Mouse (Mus musculus): ENCODE results near the gene Srrm3. TPM values are rescaled to one million over a fixed set of nuclear protein-coding genes. Genes with fewer than 3 reads are reported as not detected.

Gene Srrm3
- polyA plus RNA-seq, 1 experiment from 2014 or later = 0.91 TPM

- Histone ChIP-seq H3K27ac (ENCODE audit: low read depth, low read length) (no peak overlapping the region), H3K4me1 (replicated peaks; ENCODE audit: control insufficient read depth, insufficient read depth, low read length) (no peaks in the 10 kb centered on the region), H3K4me2 (replicated peaks; ENCODE audit: low read depth) (no peak overlapping the region), H3K27me3 (replicated peaks; ENCODE audit: control insufficient read depth, insufficient read depth, low read length) (peaks cover 53% of the 10 kb centered on the region), H3K9ac (ENCODE audit: low read depth, low read length) (no peak overlapping the region), H3K36me3 (ENCODE audit: control insufficient read depth, insufficient read depth) (no peaks in the 10 kb centered on the region), H3K4me3 (ENCODE audit: low read depth, low read length) (no peak overlapping the region), H3K9me3 (ENCODE audit: control insufficient read depth) (no peaks in the 10 kb centered on the region)
- 73% methylated on average over 14 of the region's 14 CpGs for WGBS
- no peak for ATAC-seq
- no peak for TF ChIP-seq CTCF (IDR thresholded peaks at IDR 0.05; ENCODE audit: low read depth)
These were observed 63.2 kb downstream of the Srrm3 start for GRCm38 (mm10) chr5:135869661-135870423.

- ATAC-seq = no peak
- TF ChIP-seq CTCF (IDR thresholded peaks at IDR 0.05; ENCODE audit: low read depth) = no peak
- no peaks in the 10 kb centered on the region for H3K36me3 ChIP-seq (ENCODE audit: control insufficient read depth, insufficient read depth)
- peaks cover 47% of the 10 kb centered on the region for H3K27me3 ChIP-seq (replicated peaks; ENCODE audit: control insufficient read depth, insufficient read depth, low read length)
- 70% methylated on average over 5 of the region's 5 CpGs for WGBS
- H3K27ac ChIP-seq (ENCODE audit: low read depth, low read length) = no peak overlapping the region
- H3K9me3 ChIP-seq (ENCODE audit: control insufficient read depth) = no peaks in the 10 kb centered on the region
- no peak overlapping the region for H3K4me2 ChIP-seq (replicated peaks; ENCODE audit: low read depth)
- H3K4me1 ChIP-seq (replicated peaks; ENCODE audit: control insufficient read depth, insufficient read depth, low read length) = no peaks in the 10 kb centered on the region
- no peak overlapping the region for H3K4me3 ChIP-seq (ENCODE audit: low read depth, low read length)
- H3K9ac ChIP-seq (ENCODE audit: low read depth, low read length) = no peak overlapping the region
These were observed 63.8 kb downstream of the Srrm3 start for GRCm38 (mm10) chr5:135870505-135870904.

- ATAC-seq = no peak; the same call in 1 of the 2 replicates
- TF ChIP-seq CTCF (IDR thresholded peaks at IDR 0.05; ENCODE audit: low read depth) = no peak
- 18% methylated on average over 16 of the region's 16 CpGs for WGBS
- no peak overlapping the region for H3K27ac ChIP-seq (ENCODE audit: low read depth, low read length)
- no peaks in the 10 kb centered on the region for H3K4me1 ChIP-seq (replicated peaks; ENCODE audit: control insufficient read depth, insufficient read depth, low read length)
- no peaks in the 10 kb centered on the region for H3K9me3 ChIP-seq (ENCODE audit: control insufficient read depth)
- peak overlapping the region; percentile 40 for H3K4me2 ChIP-seq (replicated peaks; ENCODE audit: low read depth)
- no peaks in the 10 kb centered on the region for H3K36me3 ChIP-seq (ENCODE audit: control insufficient read depth, insufficient read depth)
- H3K27me3 ChIP-seq (replicated peaks; ENCODE audit: control insufficient read depth, insufficient read depth, low read length) = peaks cover 29% of the 10 kb centered on the region
- H3K4me3 ChIP-seq (ENCODE audit: low read depth, low read length) = 0 out of 2 replicates have a peak overlapping the region, but pooled peaks have one; percentile 2
- no peak overlapping the region for H3K9ac ChIP-seq (ENCODE audit: low read depth, low read length)
These were observed 66.3 kb downstream of the Srrm3 start for GRCm38 (mm10) chr5:135872996-135873395.

GRCm38 (mm10) chr5:135873753-135874152 is 67.1 kb downstream of the Srrm3 start:
- H3K4me1 ChIP-seq (replicated peaks; ENCODE audit: control insufficient read depth, insufficient read depth, low read length) = no peaks in the 10 kb centered on the region
- no peaks in the 10 kb centered on the region for H3K9me3 ChIP-seq (ENCODE audit: control insufficient read depth)
- no peak overlapping the region for H3K4me2 ChIP-seq (replicated peaks; ENCODE audit: low read depth)
- H3K36me3 ChIP-seq (ENCODE audit: control insufficient read depth, insufficient read depth) = no peaks in the 10 kb centered on the region
- no peak overlapping the region for H3K4me3 ChIP-seq (ENCODE audit: low read depth, low read length)
- 52% methylated on average over 9 of the region's 9 CpGs for WGBS
- no peak overlapping the region for H3K9ac ChIP-seq (ENCODE audit: low read depth, low read length)
- no peak for TF ChIP-seq CTCF (IDR thresholded peaks at IDR 0.05; ENCODE audit: low read depth)
- peaks cover 21% of the 10 kb centered on the region for H3K27me3 ChIP-seq (replicated peaks; ENCODE audit: control insufficient read depth, insufficient read depth, low read length)
- ATAC-seq = peak; percentile 28; the same call in 1 of the 2 replicates
- H3K27ac ChIP-seq (ENCODE audit: low read depth, low read length) = no peak overlapping the region

GRCm38 (mm10) chr5:135877180-135877579 is 70.5 kb downstream of the Srrm3 start:
- no peak overlapping the region for H3K27ac ChIP-seq (ENCODE audit: low read depth, low read length)
- peak overlapping the region; percentile 63 for H3K4me2 ChIP-seq (replicated peaks; ENCODE audit: low read depth)
- 13% methylated on average over 8 of the region's 8 CpGs for WGBS
- H3K4me3 ChIP-seq (ENCODE audit: low read depth, low read length) = no peak overlapping the region
- peaks cover 5% of the 10 kb centered on the region; the same call in 1 of the 2 replicates for H3K4me1 ChIP-seq (replicated peaks; ENCODE audit: control insufficient read depth, insufficient read depth, low read length)
- TF ChIP-seq CTCF (IDR thresholded peaks at IDR 0.05; ENCODE audit: low read depth) = peak; percentile 73
- no peaks in the 10 kb centered on the region for H3K36me3 ChIP-seq (ENCODE audit: control insufficient read depth, insufficient read depth)
- H3K9me3 ChIP-seq (ENCODE audit: control insufficient read depth) = no peaks in the 10 kb centered on the region
- no peak for ATAC-seq
- no peak overlapping the region for H3K9ac ChIP-seq (ENCODE audit: low read depth, low read length)
- H3K27me3 ChIP-seq (replicated peaks; ENCODE audit: control insufficient read depth, insufficient read depth, low read length) = 0 out of 2 replicates have a peak, but pooled peaks cover 2% of the 10 kb centered on the region

DNA sequence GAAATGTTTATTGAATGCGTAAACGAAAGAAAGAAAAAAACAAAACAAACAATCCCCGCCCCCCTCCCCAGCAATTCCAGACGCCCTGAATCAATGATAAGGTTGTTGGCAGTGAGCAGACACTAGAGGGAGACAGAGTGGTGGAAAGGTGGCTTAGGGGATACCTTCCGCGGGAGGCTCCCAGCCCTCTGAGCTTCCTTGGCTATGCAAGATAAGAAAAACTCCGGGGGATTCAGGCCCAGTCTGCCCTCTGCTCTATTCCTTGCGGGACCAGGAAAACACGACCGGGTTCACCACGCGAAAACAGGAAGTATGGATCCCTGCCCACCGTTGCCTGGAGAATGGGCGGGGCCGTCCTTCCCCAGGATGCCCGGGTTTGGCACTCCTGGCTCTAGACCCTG is 71.1 kb downstream of the Srrm3 start:
- no peak overlapping the region for H3K27ac ChIP-seq (ENCODE audit: low read depth, low read length)

More for the DNA sequence above, 71.1 kb downstream of the Srrm3 start:
- under 1% methylated on average over 16 of the region's 16 CpGs for WGBS
- H3K36me3 ChIP-seq (ENCODE audit: control insufficient read depth, insufficient read depth) = no peaks in the 10 kb centered on the region
- H3K4me3 ChIP-seq (ENCODE audit: low read depth, low read length) = peak overlapping the region; percentile 31
- H3K27me3 ChIP-seq (replicated peaks; ENCODE audit: control insufficient read depth, insufficient read depth, low read length) = 0 out of 2 replicates have a peak, but pooled peaks cover 2% of the 10 kb centered on the region
- ATAC-seq = no peak
- peak; percentile 75 for TF ChIP-seq CTCF (IDR thresholded peaks at IDR 0.05; ENCODE audit: low read depth)
- H3K9me3 ChIP-seq (ENCODE audit: control insufficient read depth) = no peaks in the 10 kb centered on the region
- peak overlapping the region; percentile 63 for H3K4me2 ChIP-seq (replicated peaks; ENCODE audit: low read depth)
- peaks cover 5% of the 10 kb centered on the region; the same call in 1 of the 2 replicates for H3K4me1 ChIP-seq (replicated peaks; ENCODE audit: control insufficient read depth, insufficient read depth, low read length)
- H3K9ac ChIP-seq (ENCODE audit: low read depth, low read length) = 0 out of 2 replicates have a peak overlapping the region, but pooled peaks have one; percentile 26

All from intestine, postnatal 0 days (tissue).